Mouse (Mus musculus) hindbrain, embryonic 16.5 days (tissue): Measurements from ENCODE around the gene Ubqln4. TPM values are rescaled to one million over a fixed set of nuclear protein-coding genes. Genes with fewer than 3 reads are reported as not detected.
"Not testable (repeated sequence)": the region's sequence is repeated elsewhere in the genome, so short reads cannot be mapped to it uniquely, and the experiment has no call there.

Source experiments
- ATAC-seq: fragments of 200-750 bp; cut with Nextera tagmentation; 2 replicates; pipeline ENCODE4 v1.8.0; 2017; ENCODE audit warnings: moderate TSS enrichment, moderate library complexity
- H3K27ac ChIP-seq: fragments of 300-500 bp; sonication (generic); 2 replicates; pipeline ENCODE4 v1.5.1; 2014; ENCODE audit warnings: low read depth, mild to moderate bottlenecking, control low read depth, low read length, moderate library complexity
- H3K27me3 ChIP-seq: fragments of 300-500 bp; sonication (generic); replicated peaks from 2 replicates; pipeline ENCODE4 v1.6.1; 2014; ENCODE audit warnings: low read length; ENCODE audit not compliant: control insufficient read depth, insufficient read depth
- H3K36me3 ChIP-seq: fragments of 300-500 bp; sonication (generic); 2 replicates; pipeline ENCODE4 v1.6.1; 2014; ENCODE audit warnings: mild to moderate bottlenecking, low read length, moderate library complexity, mixed read lengths; ENCODE audit not compliant: control insufficient read depth, insufficient read depth
- H3K4me1 ChIP-seq: fragments of 300-500 bp; sonication (generic); 2 replicates; pipeline ENCODE4 v1.6.1; 2014; ENCODE audit warnings: low read depth, low read length; ENCODE audit not compliant: control insufficient read depth, insufficient read depth
- H3K4me2 ChIP-seq: fragments of 300-500 bp; sonication (generic); 2 replicates; pipeline ENCODE4 v1.6.1; 2014; ENCODE audit warnings: mild to moderate bottlenecking, low read length, control low read depth, moderate library complexity
- H3K4me3 ChIP-seq: fragments of 300-500 bp; sonication (generic); 2 replicates; pipeline ENCODE4 v1.5.1; 2014; ENCODE audit warnings: mild to moderate bottlenecking, low read length, control low read depth, moderate library complexity
- H3K9ac ChIP-seq: fragments of 300-500 bp; sonication (generic); 2 replicates; pipeline ENCODE4 v1.6.1; 2014; ENCODE audit warnings: low read depth, mild to moderate bottlenecking, control low read depth, low read length, moderate library complexity
- H3K9me3 ChIP-seq: fragments of 300-500 bp; sonication (generic); 2 replicates; pipeline ENCODE4 v1.6.1; 2014; ENCODE audit warnings: mild to moderate bottlenecking, low read length, moderate library complexity; ENCODE audit not compliant: control insufficient read depth
- WGBS: fragments of 180-500 bp; shearing (Covaris S2); extraction: QIAGEN DNeasy Blood & Tissue Kit; methylation state at CpG from one replicate; pipeline ENCODE4 v1.1.7; 2014; 5-methylcytosine and 5-hydroxymethylcytosine counted together
- polyA plus RNA-seq: library from polyadenylated mRNA; unstranded; fragments of >200 nt; fragmentation: Nextera tagmentation; extraction: Ambion mirVana; gene quantifications from 2 replicates; pipeline ENCODE4 v1.2.1, GENCODE M21; 2015

Ubqln4 gene
- polyA plus RNA-seq, 1 experiment from 2014 or later: 40.1 TPM

- peaks cover 38% of the 10 kb centered on the region for H3K36me3 ChIP-seq
- H3K9me3 ChIP-seq: no peaks in the 10 kb centered on the region
- 95% methylated on average over 2 of the region's 2 CpGs for WGBS
- no peak for ATAC-seq
- H3K9ac ChIP-seq: no peak overlapping the region
- no peaks in the 10 kb centered on the region for H3K27me3 ChIP-seq
- H3K4me1 ChIP-seq: no peaks in the 10 kb centered on the region
- H3K4me3 ChIP-seq: no peak overlapping the region
- no peak overlapping the region for H3K4me2 ChIP-seq
- H3K27ac ChIP-seq: no peak overlapping the region
These were observed 15.5 kb downstream of the Ubqln4 start for GRCm38 (mm10) chr3:88569093-88569492.

- Histone ChIP-seq H3K9me3 (no peaks in the 10 kb centered on the region), H3K4me2 (no peak overlapping the region), H3K27ac (no peak overlapping the region), H3K4me1 (no peaks in the 10 kb centered on the region), H3K27me3 (no peaks in the 10 kb centered on the region), H3K36me3 (peaks cover 33% of the 10 kb centered on the region), H3K4me3 (no peak overlapping the region), H3K9ac (no peak overlapping the region)
- no peak for ATAC-seq
- 94% methylated on average over 5 of the region's 5 CpGs for WGBS
These were observed 16.1 kb downstream of the Ubqln4 start for GRCm38 (mm10) chr3:88569694-88570093.

GRCm38 (mm10) chr3:88570341-88570740, 16.8 kb downstream of the Ubqln4 start:
- H3K9me3 ChIP-seq: no peaks in the 10 kb centered on the region
- H3K27me3 ChIP-seq: no peaks in the 10 kb centered on the region
- no peak overlapping the region for H3K4me3 ChIP-seq
- no peak overlapping the region for H3K9ac ChIP-seq
- H3K36me3 ChIP-seq: peaks cover 29% of the 10 kb centered on the region
- H3K4me1 ChIP-seq: no peaks in the 10 kb centered on the region
- H3K27ac ChIP-seq: no peak overlapping the region
- no peak overlapping the region for H3K4me2 ChIP-seq
- WGBS: 94% methylated on average over 10 of the region's 10 CpGs
- ATAC-seq: no peak

- H3K9me3 ChIP-seq: no peaks in the 10 kb centered on the region
- no peak for ATAC-seq
- no peak overlapping the region for H3K27ac ChIP-seq
- no peak overlapping the region for H3K9ac ChIP-seq
- no peak overlapping the region for H3K4me3 ChIP-seq
- H3K4me2 ChIP-seq: no peak overlapping the region
- no peaks in the 10 kb centered on the region for H3K27me3 ChIP-seq
- no peaks in the 10 kb centered on the region for H3K4me1 ChIP-seq
- H3K36me3 ChIP-seq: peaks cover 18% of the 10 kb centered on the region
- WGBS: 82% methylated on average over 1 of the region's 1 CpGs
These were observed 18.3 kb downstream of the Ubqln4 start for GRCm38 (mm10) chr3:88571856-88572255.

- H3K4me3 ChIP-seq: no peak overlapping the region
- H3K27ac ChIP-seq: no peak overlapping the region
- H3K4me1 ChIP-seq: no peaks in the 10 kb centered on the region
- H3K9ac ChIP-seq: no peak overlapping the region
- H3K4me2 ChIP-seq: no peak overlapping the region
- H3K9me3 ChIP-seq: no peaks in the 10 kb centered on the region
- no peaks in the 10 kb centered on the region for H3K27me3 ChIP-seq
- no peak for ATAC-seq
- H3K36me3 ChIP-seq: peaks cover 15% of the 10 kb centered on the region
- 83% methylated on average over 2 of the region's 2 CpGs for WGBS
These were observed 19.3 kb downstream of the Ubqln4 start for GRCm38 (mm10) chr3:88572835-88573234.

GRCm38 (mm10) chr3:88573810-88574209, 20.3 kb downstream of the Ubqln4 start:
- no peak overlapping the region for H3K27ac ChIP-seq
- 86% methylated on average over 2 of the region's 2 CpGs for WGBS
- H3K9me3 ChIP-seq: no peaks in the 10 kb centered on the region
- H3K4me3 ChIP-seq: no peak overlapping the region
- no peak overlapping the region for H3K9ac ChIP-seq
- H3K4me2 ChIP-seq: no peak overlapping the region
- no peaks in the 10 kb centered on the region for H3K27me3 ChIP-seq
- H3K36me3 ChIP-seq: peaks cover 5% of the 10 kb centered on the region
- no peak for ATAC-seq
- H3K4me1 ChIP-seq: no peaks in the 10 kb centered on the region

- Histone ChIP-seq H3K4me1 (peaks cover 5% of the 10 kb centered on the region), H3K9ac (no peak within 1 kb of the TSS), H3K27ac (no peak within 1 kb of the TSS), H3K9me3 (no peaks in the 10 kb centered on the region), H3K4me3 (no peak within 1 kb of the TSS), H3K27me3 (no peaks in the 10 kb centered on the region), H3K36me3 (no peaks in the 10 kb centered on the region), H3K4me2 (no peak within 1 kb of the TSS)
- 87% methylated on average over 3 of the region's 3 CpGs for WGBS
- ATAC-seq: no peak
These were observed 22.0 kb downstream of the Ubqln4 start, which contains the start of gene Ssr2 for GRCm38 (mm10) chr3:88575540-88575939. TSS of gene Ssr2 (plus strand) at chr3:88575876.

- not testable (repeated sequence) for H3K36me3 ChIP-seq, H3K4me2 ChIP-seq, H3K27ac ChIP-seq, H3K4me3 ChIP-seq, ATAC-seq, H3K9ac ChIP-seq, H3K9me3 ChIP-seq, H3K27me3 ChIP-seq
- H3K4me1 ChIP-seq: peaks cover 12% of the 10 kb centered on the region
- 90% methylated on average over 5 of the region's 5 CpGs for WGBS
These were observed 24.3 kb downstream of the Ubqln4 start for GRCm38 (mm10) chr3:88577846-88578245.

GRCm38 (mm10) chr3:88578498-88579424, 25.2 kb downstream of the Ubqln4 start:
- H3K9me3 ChIP-seq: no peaks in the 10 kb centered on the region
- peaks cover 15% of the 10 kb centered on the region for H3K36me3 ChIP-seq
- H3K4me3 ChIP-seq: peak overlapping the region; percentile 98
- 57% methylated on average over 8 of the region's 8 CpGs for WGBS
- no peaks in the 10 kb centered on the region for H3K27me3 ChIP-seq
- peak overlapping the region; percentile 75 for H3K4me2 ChIP-seq
- H3K4me1 ChIP-seq: peaks cover 12% of the 10 kb centered on the region
- H3K27ac ChIP-seq: no peak overlapping the region
- peak; percentile 45 for ATAC-seq
- H3K9ac ChIP-seq: no peak overlapping the region
